Mouse (Mus musculus) E14TG2a.4 (cell line): ENCODE data around the gene Myo5a.

ENCODE experiments used
- H3K27me3 ChIP-seq: 2 replicates; pipeline ENCODE4 v1.6.1; 2014; ENCODE audit warnings: low read length, control low read depth; ENCODE audit not compliant: insufficient read depth
- H3K36me3 ChIP-seq: 2 replicates; pipeline ENCODE4 v1.6.1; 2014; ENCODE audit warnings: low read length, control low read depth; ENCODE audit not compliant: insufficient read depth
- H3K4me1 ChIP-seq: replicated peaks from 2 replicates; pipeline ENCODE4 v1.6.1; 2014; ENCODE audit warnings: low read depth, low read length, control low read depth
- H3K4me3 ChIP-seq: replicated peaks from 2 replicates; pipeline ENCODE4 v1.5.1; 2014; ENCODE audit warnings: mild to moderate bottlenecking, low read length
- H3K9me3 ChIP-seq: 2 replicates; pipeline ENCODE4 v1.6.1; 2014; ENCODE audit warnings: low read length, control low read depth
- CTCF ChIP-seq: conservative IDR thresholded peaks from 2 replicates; pipeline ENCODE4 v1.5.1; 2014; ENCODE audit warnings: low read length
- NANOG ChIP-seq: IDR thresholded peaks from 2 replicates; pipeline ENCODE4 v1.6.1; 2014; ENCODE audit warnings: borderline replicate concordance, low read length, mixed read lengths
- POU5F1 ChIP-seq: IDR thresholded peaks from 2 replicates; pipeline ENCODE4 v1.6.1; 2014; ENCODE audit warnings: low read length, borderline replicate concordance

Gene Myo5a

DNA sequence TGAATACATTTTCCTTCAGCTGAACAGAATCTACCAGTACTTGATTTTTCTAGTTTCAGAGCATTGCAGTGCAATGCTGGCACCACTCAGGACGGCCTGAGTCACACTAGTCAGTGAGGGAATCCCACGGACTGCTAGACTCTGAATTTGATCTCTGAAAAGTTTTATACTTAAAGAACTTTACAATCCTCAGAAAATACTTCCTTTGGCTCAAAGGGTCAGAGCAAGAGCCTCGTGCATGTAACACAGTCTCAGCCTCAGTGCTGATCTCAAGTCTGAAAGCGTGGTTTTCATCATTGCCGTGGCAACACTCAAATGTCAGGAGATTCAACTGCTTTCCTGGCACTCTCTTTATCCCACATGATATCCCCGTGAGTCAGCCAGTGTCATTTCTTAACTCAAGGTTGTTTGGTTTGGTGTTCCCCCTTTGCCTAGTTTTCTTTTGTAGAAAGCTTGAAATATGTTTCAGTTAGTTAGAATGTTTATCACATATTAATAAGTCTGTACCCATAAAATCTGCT, 53.4 kb downstream of the Myo5a start:
- Histone ChIP-seq H3K36me3 (peaks cover 36% of the 10 kb centered on the region), H3K27me3 (no peaks in the 10 kb centered on the region)
- TF ChIP-seq CTCF (no peak), NANOG (no peak), POU5F1 (no peak)

DNA sequence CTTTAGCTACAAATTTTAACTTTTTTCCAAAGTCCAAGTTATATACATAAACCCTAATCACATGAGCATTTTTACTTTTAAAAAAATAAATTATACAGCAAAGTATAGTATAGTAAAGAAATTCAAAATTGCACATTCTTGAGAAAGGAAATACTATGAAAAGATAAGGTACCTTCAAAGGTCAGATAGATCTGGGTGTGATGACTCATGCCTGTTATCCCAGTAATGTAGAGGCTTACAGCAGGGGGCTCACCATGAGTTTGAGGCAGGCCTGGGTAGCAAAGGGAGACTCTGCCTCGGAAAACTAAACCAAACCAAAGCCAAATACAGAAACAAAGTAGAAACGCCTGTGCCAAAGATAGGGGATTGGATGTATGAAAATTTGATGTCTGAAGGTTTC, 59.7 kb downstream of the Myo5a start:
- peaks cover 43% of the 10 kb centered on the region for H3K36me3 ChIP-seq
- H3K4me3 ChIP-seq: no peak overlapping the region
- H3K4me1 ChIP-seq: no peaks in the 10 kb centered on the region
- no peaks in the 10 kb centered on the region for H3K9me3 ChIP-seq
- TF ChIP-seq POU5F1 (no peak), NANOG (no peak), CTCF (no peak)
- no peaks in the 10 kb centered on the region for H3K27me3 ChIP-seq

More for the DNA sequence above, 53.4 kb downstream of the Myo5a start:
- Histone ChIP-seq H3K4me3 (no peak overlapping the region), H3K4me1 (no peaks in the 10 kb centered on the region), H3K9me3 (no peaks in the 10 kb centered on the region)

DNA sequence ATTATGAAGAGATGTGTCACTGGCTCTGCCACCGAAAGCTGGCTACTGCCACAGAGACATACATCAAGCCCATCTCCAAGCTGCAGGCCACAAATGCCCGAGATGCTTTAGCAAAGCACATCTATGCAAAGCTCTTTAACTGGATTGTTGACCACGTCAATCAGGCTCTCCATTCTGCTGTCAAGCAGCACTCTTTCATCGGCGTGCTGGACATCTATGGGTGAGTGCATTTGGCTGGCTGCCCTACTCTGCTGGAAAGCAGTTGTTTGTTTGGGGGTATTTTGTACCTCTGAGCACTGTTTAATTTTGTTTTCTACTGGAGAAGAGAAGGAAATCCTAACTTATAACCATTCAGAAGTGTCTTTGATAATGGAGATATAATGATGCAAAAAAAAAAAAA, 76.1 kb downstream of the Myo5a start:
- TF ChIP-seq NANOG (no peak), POU5F1 (no peak), CTCF (no peak)
- Histone ChIP-seq H3K4me1 (no peaks in the 10 kb centered on the region), H3K27me3 (no peaks in the 10 kb centered on the region), H3K4me3 (no peak overlapping the region), H3K9me3 (no peaks in the 10 kb centered on the region), H3K36me3 (peaks cover 56% of the 10 kb centered on the region)

DNA sequence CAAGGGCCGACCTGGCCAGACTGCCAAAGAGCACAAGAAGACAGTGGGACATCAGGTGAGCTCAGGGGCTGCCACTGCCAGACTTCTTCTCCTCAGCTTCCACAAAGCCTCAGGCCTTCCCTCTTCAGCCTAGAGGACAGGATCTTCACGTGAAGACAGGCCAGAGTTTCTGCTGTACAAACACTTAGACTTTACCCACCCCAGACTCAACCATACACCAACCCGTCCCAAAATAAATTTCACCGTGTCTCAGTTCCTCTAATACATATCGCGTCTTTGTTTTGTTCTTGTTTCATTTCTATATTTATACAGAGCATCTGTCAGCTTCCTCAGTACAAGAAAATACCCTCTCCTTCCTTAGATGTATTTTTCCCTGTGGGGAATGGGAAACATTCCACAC, 89.7 kb downstream of the Myo5a start:
- peaks cover 44% of the 10 kb centered on the region for H3K36me3 ChIP-seq
- TF ChIP-seq NANOG: no peak
- no peak for TF ChIP-seq CTCF
- TF ChIP-seq POU5F1: no peak
- no peaks in the 10 kb centered on the region for H3K9me3 ChIP-seq
- H3K4me3 ChIP-seq: no peak overlapping the region
- H3K27me3 ChIP-seq: no peaks in the 10 kb centered on the region
- H3K4me1 ChIP-seq: no peaks in the 10 kb centered on the region

DNA sequence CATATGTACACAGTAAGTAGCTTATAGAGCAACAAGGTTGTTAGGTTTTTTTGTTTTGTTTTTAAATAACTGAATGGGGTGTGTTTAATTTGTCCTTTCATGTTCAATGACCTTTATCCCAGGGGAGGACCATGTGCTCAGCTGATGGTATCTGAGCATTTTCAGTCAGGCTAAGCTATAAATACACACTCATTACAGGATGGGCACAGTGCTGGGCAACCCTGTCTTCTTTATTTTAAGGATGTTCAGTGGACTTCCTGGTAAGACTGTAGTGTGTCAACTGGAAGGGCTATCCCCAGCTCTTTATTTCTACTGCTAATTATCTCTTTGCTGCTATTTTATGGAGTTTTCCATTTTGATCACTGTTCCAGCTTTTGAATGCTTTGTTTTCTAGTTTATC, 92.8 kb downstream of the Myo5a start:
- TF ChIP-seq NANOG: no peak
- H3K27me3 ChIP-seq: no peaks in the 10 kb centered on the region
- no peaks in the 10 kb centered on the region for H3K9me3 ChIP-seq
- H3K4me1 ChIP-seq: no peaks in the 10 kb centered on the region
- peaks cover 50% of the 10 kb centered on the region for H3K36me3 ChIP-seq
- H3K4me3 ChIP-seq: no peak overlapping the region

DNA sequence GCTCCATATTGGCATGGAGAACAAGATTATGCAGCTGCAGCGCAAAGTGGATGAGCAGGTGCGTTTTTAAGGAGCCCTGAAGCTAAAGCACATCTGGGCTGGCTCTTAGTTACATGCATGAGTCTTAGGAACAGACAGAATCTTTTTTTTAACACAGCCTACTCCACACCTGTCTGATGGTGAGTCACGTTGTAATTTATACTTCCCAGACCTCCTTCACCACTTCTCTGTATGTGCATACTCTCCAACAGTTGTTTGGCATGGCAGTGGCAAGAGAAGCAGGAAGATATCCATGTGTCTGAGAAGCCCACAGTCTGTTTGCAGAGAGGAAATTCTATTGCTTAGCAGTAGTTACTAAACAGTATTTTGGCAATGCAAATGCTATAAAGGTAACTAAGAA, 100.9 kb downstream of the Myo5a start:
- no peaks in the 10 kb centered on the region for H3K4me1 ChIP-seq
- H3K9me3 ChIP-seq: no peaks in the 10 kb centered on the region
- no peak for TF ChIP-seq CTCF
- TF ChIP-seq NANOG: no peak
- no peak for TF ChIP-seq POU5F1
- no peak overlapping the region for H3K4me3 ChIP-seq
- peaks cover 64% of the 10 kb centered on the region for H3K36me3 ChIP-seq
- H3K27me3 ChIP-seq: no peaks in the 10 kb centered on the region

DNA sequence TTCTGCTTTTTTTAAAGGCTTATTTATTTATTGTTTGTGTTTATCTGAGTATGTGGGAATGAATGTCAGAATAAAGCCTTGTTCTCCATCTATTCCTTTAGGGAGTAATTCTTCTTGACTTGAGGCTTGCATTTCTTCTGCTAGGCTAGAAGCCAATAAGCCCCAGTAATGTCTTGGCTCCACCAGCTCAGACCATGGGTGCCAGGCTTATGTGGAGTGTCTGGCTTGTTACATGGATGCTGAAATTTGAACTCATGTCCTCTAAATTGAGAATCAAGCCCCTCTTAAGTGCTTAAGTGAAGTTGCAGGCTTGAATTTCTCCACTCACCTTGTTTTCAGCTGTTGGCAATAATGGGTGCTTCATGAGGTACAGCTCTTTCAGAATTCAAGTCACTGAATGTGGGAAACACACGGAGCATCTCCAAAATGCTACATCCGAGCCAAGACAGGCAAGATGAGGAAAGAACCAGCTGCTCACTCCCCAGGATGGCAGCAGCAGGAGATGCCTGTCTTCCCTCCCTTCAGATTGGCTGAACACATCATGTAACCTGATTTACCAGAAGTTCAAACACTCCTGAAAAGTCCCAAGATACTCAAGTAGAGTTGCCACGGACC, 116.9 kb downstream of the Myo5a start:
- H3K4me1 ChIP-seq: no peaks in the 10 kb centered on the region
- no peaks in the 10 kb centered on the region for H3K27me3 ChIP-seq
- no peaks in the 10 kb centered on the region for H3K9me3 ChIP-seq
- H3K36me3 ChIP-seq: peaks cover 56% of the 10 kb centered on the region
- no peak overlapping the region for H3K4me3 ChIP-seq
- TF ChIP-seq CTCF (no peak), NANOG (no peak), POU5F1 (no peak)

DNA sequence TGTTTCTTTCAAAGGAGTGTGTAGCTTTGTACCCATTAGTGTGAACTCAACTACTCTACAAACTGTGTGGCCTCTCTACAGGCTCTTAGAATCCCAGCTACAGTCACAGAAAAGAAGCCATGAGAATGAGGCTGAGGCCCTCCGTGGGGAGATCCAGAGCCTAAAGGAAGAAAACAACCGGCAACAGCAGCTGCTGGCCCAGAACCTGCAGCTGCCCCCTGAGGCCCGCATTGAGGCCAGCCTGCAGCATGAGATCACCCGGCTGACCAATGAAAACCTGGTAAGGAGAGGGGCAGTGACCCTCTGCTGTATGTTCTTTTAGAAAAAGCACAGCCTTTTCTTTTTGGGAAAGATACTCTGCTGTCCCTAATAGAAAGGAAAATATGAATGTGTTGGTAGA, 123.0 kb downstream of the Myo5a start:
- Histone ChIP-seq H3K4me3 (no peak overlapping the region), H3K27me3 (no peaks in the 10 kb centered on the region), H3K9me3 (no peaks in the 10 kb centered on the region), H3K4me1 (no peaks in the 10 kb centered on the region), H3K36me3 (peaks cover 36% of the 10 kb centered on the region)
- no peak for TF ChIP-seq NANOG

DNA sequence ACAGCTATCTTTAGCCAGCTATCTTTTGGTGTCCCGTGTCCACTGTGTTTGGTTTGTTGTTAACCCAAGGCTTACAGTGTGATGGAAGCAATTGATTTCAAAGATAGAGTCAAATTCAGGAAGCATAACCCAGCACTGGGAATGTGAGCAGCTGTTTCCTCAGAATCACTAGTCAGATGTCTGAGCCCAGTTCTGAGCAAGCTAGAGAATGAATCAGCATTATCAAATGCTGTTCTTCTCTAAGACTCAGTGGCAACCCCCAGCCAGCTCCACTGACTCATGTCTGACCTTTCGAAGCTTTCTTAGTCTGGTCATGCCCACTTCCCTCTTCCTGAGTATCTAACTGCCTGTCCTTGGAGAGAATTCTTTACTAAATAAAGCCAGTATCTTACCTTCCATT, 125.5 kb downstream of the Myo5a start:
- Histone ChIP-seq H3K36me3 (peaks cover 34% of the 10 kb centered on the region), H3K4me1 (no peaks in the 10 kb centered on the region), H3K27me3 (no peaks in the 10 kb centered on the region), H3K4me3 (no peak overlapping the region), H3K9me3 (no peaks in the 10 kb centered on the region)
- no peak for TF ChIP-seq NANOG
- no peak for TF ChIP-seq POU5F1
- no peak for TF ChIP-seq CTCF
